Mouse (Mus musculus) midbrain, embryonic 11.5 days (tissue): ENCODE measurements around the gene Shld1. TPM values are rescaled to one million over a fixed set of nuclear protein-coding genes. Genes with fewer than 3 reads are reported as not detected.

Experiments used
- ATAC-seq: fragments of 200-750 bp; cut with Nextera tagmentation; 2 replicates; pipeline ENCODE4 v1.8.0; 2017; ENCODE audit warnings: moderate TSS enrichment, moderate library complexity; ENCODE audit not compliant: low FRiP score
- DNase-seq: peaks from one replicate; pipeline ENCODE4 v3.0.0; 2015; ENCODE audit warnings: low spot score; ENCODE audit errors: missing footprints
- H3K27ac ChIP-seq: fragments of 300-500 bp; sonication (generic); 2 replicates; pipeline ENCODE4 v1.5.1; 2014; ENCODE audit warnings: low read depth, low read length
- H3K27me3 ChIP-seq: fragments of 300-500 bp; sonication (generic); 2 replicates; pipeline ENCODE4 v1.6.1; 2014; ENCODE audit warnings: mild to moderate bottlenecking, low read length, moderate library complexity, mixed read lengths; ENCODE audit not compliant: control insufficient read depth, insufficient read depth
- H3K36me3 ChIP-seq: fragments of 300-500 bp; sonication (generic); 2 replicates; pipeline ENCODE4 v1.6.1; 2014; ENCODE audit warnings: mild to moderate bottlenecking, low read length, moderate library complexity, mixed read lengths; ENCODE audit not compliant: control insufficient read depth, insufficient read depth
- H3K4me1 ChIP-seq: fragments of 300-500 bp; sonication (generic); 2 replicates; pipeline ENCODE4 v1.6.1; 2014; ENCODE audit warnings: low read length; ENCODE audit not compliant: control insufficient read depth, insufficient read depth
- H3K4me2 ChIP-seq: fragments of 300-500 bp; sonication (generic); 2 replicates; pipeline ENCODE4 v1.6.1; 2014; ENCODE audit warnings: mild to moderate bottlenecking, moderate library complexity
- H3K4me3 ChIP-seq: fragments of 300-500 bp; sonication (generic); 2 replicates; pipeline ENCODE4 v1.5.1; 2014; ENCODE audit warnings: low read depth, low read length
- H3K9ac ChIP-seq: fragments of 300-500 bp; sonication (generic); 2 replicates; pipeline ENCODE4 v1.6.1; 2014; ENCODE audit warnings: low read length
- H3K9me3 ChIP-seq: fragments of 300-500 bp; sonication (generic); 2 replicates; pipeline ENCODE4 v1.6.1; 2016; ENCODE audit warnings: low read length; ENCODE audit not compliant: control insufficient read depth
- WGBS: fragments of 180-500 bp; shearing (Covaris S2); extraction: QIAGEN DNeasy Blood & Tissue Kit; methylation state at CpG from one replicate; pipeline ENCODE4 v1.1.7; 2014; 5-methylcytosine and 5-hydroxymethylcytosine counted together
- polyA plus RNA-seq: library from polyadenylated mRNA; unstranded; fragments of >200 nt; fragmentation: Nextera tagmentation; extraction: Ambion mirVana; gene quantifications from 2 replicates; pipeline ENCODE4 v1.2.1, GENCODE M21; 2014

Gene Shld1
- polyA plus RNA-seq, 1 experiment from 2014 or later, result 17.9 TPM

GRCm38 (mm10) chr2:132697695-132698094 lies 11.0 kb downstream of the Shld1 start:
- H3K36me3 ChIP-seq, result no peaks in the 10 kb centered on the region
- WGBS, result 74% methylated on average over 7 of the region's 7 CpGs

DNA sequence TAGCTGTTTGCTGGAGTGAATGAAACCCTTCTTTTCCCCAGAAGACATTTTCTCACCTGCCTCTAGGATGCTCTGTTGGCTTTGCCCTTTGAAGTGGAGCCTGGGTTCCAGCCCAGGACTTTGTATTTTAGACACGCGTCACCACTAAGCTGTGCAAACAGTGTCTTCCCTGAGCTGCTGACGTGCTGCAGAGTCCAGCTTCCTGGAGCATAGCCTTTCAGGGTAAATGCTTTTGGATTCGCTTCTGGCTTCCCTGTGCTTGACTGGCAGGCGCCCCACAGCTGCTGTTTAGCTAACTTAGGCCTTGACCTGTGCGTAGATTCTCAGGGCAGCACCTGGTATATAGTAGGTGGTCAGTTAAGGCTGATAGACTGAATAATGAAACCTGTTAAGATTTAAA lies 11.7 kb downstream of the Shld1 start:
- no peak overlapping the region for H3K9ac ChIP-seq
- ATAC-seq (0 out of 2 replicates have a peak, but pooled peaks have one; percentile 22), DNase-seq (peak; percentile 81)
- no peak overlapping the region for H3K4me3 ChIP-seq
- H3K27me3 ChIP-seq, result no peaks in the 10 kb centered on the region
- no peak overlapping the region for H3K27ac ChIP-seq
- no peaks in the 10 kb centered on the region for H3K4me1 ChIP-seq
- no peaks in the 10 kb centered on the region for H3K36me3 ChIP-seq
- no peaks in the 10 kb centered on the region for H3K9me3 ChIP-seq
- no peak overlapping the region for H3K4me2 ChIP-seq
- 72% methylated on average over 6 of the region's 6 CpGs for WGBS

More at GRCm38 (mm10) chr2:132697695-132698094, 11.0 kb downstream of the Shld1 start:
- Histone ChIP-seq H3K9ac (no peak overlapping the region), H3K27me3 (no peaks in the 10 kb centered on the region), H3K4me1 (no peaks in the 10 kb centered on the region), H3K9me3 (no peaks in the 10 kb centered on the region), H3K4me3 (no peak overlapping the region), H3K27ac (no peak overlapping the region), H3K4me2 (no peak overlapping the region)
- DNase-seq, result no peak
- ATAC-seq, result no peak

DNA sequence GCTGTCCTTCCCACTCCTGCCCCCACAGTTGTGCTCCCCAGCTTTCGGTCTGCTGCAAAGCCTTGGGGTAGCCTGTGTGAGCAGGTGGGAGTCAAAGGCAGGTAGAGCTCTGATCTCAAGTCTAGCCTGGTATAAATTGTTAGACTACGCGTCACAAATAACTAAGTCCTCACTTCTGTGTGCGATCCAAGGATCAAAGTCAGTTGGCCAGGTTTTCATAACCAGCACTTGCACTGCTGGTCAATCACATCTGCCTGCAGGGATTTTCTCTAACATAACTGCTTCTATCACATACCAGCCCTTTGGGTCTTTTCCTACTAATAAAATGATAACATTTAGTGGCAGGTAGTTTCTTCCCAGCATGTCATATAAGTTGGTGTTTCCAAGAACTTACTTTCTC lies 14.2 kb downstream of the Shld1 start:
- WGBS, result 93% methylated on average over 4 of the region's 4 CpGs
- Histone ChIP-seq H3K9ac (no peak overlapping the region), H3K4me2 (no peak overlapping the region), H3K36me3 (no peaks in the 10 kb centered on the region), H3K4me3 (no peak overlapping the region), H3K4me1 (no peaks in the 10 kb centered on the region), H3K27ac (no peak overlapping the region), H3K9me3 (no peaks in the 10 kb centered on the region), H3K27me3 (no peaks in the 10 kb centered on the region)
- ATAC-seq (no peak), DNase-seq (no peak)

DNA sequence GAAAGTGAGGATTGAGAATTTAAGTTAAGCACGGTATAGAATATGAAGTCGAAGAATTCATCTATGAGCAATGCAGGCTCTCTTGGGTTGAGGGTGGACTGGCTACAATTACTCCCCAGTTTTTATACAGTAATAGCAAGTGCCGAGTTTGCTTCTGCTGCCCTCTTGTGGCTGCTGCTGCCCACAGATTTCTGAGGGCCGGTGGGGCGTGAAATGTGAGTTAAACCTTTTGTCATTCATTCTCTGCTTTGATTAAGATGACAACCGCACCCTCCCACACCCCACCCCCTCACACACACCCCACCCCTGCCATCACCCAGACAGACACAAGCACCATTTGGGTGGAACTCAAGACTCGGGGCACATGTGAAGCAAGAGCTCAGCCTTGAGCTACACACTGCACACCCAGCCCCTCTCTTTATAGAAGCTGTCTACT lies 14.7 kb downstream of the Shld1 start:
- no peaks in the 10 kb centered on the region for H3K4me1 ChIP-seq
- WGBS, result 19% methylated on average over 7 of the region's 7 CpGs

GRCm38 (mm10) chr2:132705251-132705992 lies 18.7 kb downstream of the Shld1 start:
- Histone ChIP-seq H3K9ac (no peak overlapping the region), H3K27ac (no peak overlapping the region)
- DNase-seq, result peak; percentile 21

More for the DNA sequence above, 14.7 kb downstream of the Shld1 start:
- Histone ChIP-seq H3K4me2 (no peak overlapping the region), H3K4me3 (no peak overlapping the region), H3K9ac (no peak overlapping the region), H3K27me3 (no peaks in the 10 kb centered on the region), H3K9me3 (no peaks in the 10 kb centered on the region), H3K36me3 (no peaks in the 10 kb centered on the region), H3K27ac (no peak overlapping the region)
- DNase-seq, result peak; percentile 94
- ATAC-seq, result peak; percentile 75

GRCm38 (mm10) chr2:132706309-132706708 lies 19.6 kb downstream of the Shld1 start:
- H3K9ac ChIP-seq, result no peak overlapping the region
- no peaks in the 10 kb centered on the region for H3K36me3 ChIP-seq
- H3K4me2 ChIP-seq, result no peak overlapping the region
- no peaks in the 10 kb centered on the region for H3K9me3 ChIP-seq
- WGBS, result 89% methylated on average over 3 of the region's 3 CpGs
- no peak overlapping the region for H3K4me3 ChIP-seq
- H3K4me1 ChIP-seq, result no peaks in the 10 kb centered on the region
- ATAC-seq (no peak), DNase-seq (no peak)
- H3K27ac ChIP-seq, result no peak overlapping the region
- H3K27me3 ChIP-seq, result no peaks in the 10 kb centered on the region

More at GRCm38 (mm10) chr2:132705251-132705992, 18.7 kb downstream of the Shld1 start:
- Histone ChIP-seq H3K4me2 (no peak overlapping the region), H3K4me3 (no peak overlapping the region), H3K9me3 (no peaks in the 10 kb centered on the region), H3K4me1 (no peaks in the 10 kb centered on the region), H3K27me3 (no peaks in the 10 kb centered on the region), H3K36me3 (no peaks in the 10 kb centered on the region)
- ATAC-seq, result no peak
- WGBS, result 88% methylated on average over 10 of the region's 10 CpGs

- no peak for ATAC-seq
- Histone ChIP-seq H3K9me3 (no peaks in the 10 kb centered on the region), H3K4me3 (no peak overlapping the region), H3K36me3 (no peaks in the 10 kb centered on the region), H3K9ac (no peak overlapping the region), H3K27me3 (no peaks in the 10 kb centered on the region), H3K4me2 (no peak overlapping the region), H3K27ac (no peak overlapping the region), H3K4me1 (no peaks in the 10 kb centered on the region; the same call in 1 of the 2 replicates)
- WGBS, result 63% methylated on average over 2 of the region's 2 CpGs
- no peak for DNase-seq
Measured at GRCm38 (mm10) chr2:132710488-132710887, 23.8 kb downstream of the Shld1 start.

- H3K9me3 ChIP-seq, result no peaks in the 10 kb centered on the region
- WGBS, result 91% methylated on average over 8 of the region's 8 CpGs
- DNase-seq (no peak), ATAC-seq (no peak)
- no peak overlapping the region for H3K4me2 ChIP-seq
- no peak overlapping the region for H3K9ac ChIP-seq
- H3K27me3 ChIP-seq, result no peaks in the 10 kb centered on the region
- H3K36me3 ChIP-seq, result no peaks in the 10 kb centered on the region
- no peaks in the 10 kb centered on the region; the same call in 1 of the 2 replicates for H3K4me1 ChIP-seq
- H3K27ac ChIP-seq, result no peak overlapping the region
- no peak overlapping the region for H3K4me3 ChIP-seq
Measured at GRCm38 (mm10) chr2:132712061-132712460, 25.3 kb downstream of the Shld1 start.

GRCm38 (mm10) chr2:132714522-132714921 lies 27.8 kb downstream of the Shld1 start:
- ATAC-seq (no peak), DNase-seq (peak; percentile 69)
- H3K27me3 ChIP-seq, result no peaks in the 10 kb centered on the region
- H3K4me2 ChIP-seq, result no peak overlapping the region
- no peak overlapping the region for H3K27ac ChIP-seq
- no peaks in the 10 kb centered on the region for H3K36me3 ChIP-seq
- H3K4me1 ChIP-seq, result no peaks in the 10 kb centered on the region; the same call in 1 of the 2 replicates
- H3K4me3 ChIP-seq, result no peak overlapping the region
- WGBS, result 83% methylated on average over 7 of the region's 7 CpGs
- no peak overlapping the region for H3K9ac ChIP-seq
- H3K9me3 ChIP-seq, result no peaks in the 10 kb centered on the region
